21 mouse cellular contexts compared by ENCODE assay signal in genomic region chr3:54559053-54559452, GRCm38 (mm10).
DNase-seq lines count a peak whose midpoint lies in the region; ATAC-seq and TF ChIP-seq lines count a peak whose summit lies in the region.
"Had no signal": no experiment of that assay in that cellular context is flagged by ENCODE, and none has a peak within 500 bp of the region (broad histone marks: within the 10 kb centered on the region; RNA-seq: fewer than 3 reads in every experiment).

No protein-coding gene starts in this region.

- DNase-seq in heart, adult 18-20 months, result no peak
- DNase-seq in kidney, postnatal 0 days (ENCODE audit: low spot score), result peak; percentile 29
- DNase-seq in kidney, adult 11 months, result no peak
- no peak for DNase-seq in limb, embryonic 10.5 days (ENCODE audit: low spot score)
- DNase-seq in adrenal gland, postnatal 10 days, result no peak
- DNase-seq: adrenal gland, adult 2 months; cerebellum, adult 9-11 months; gastrocnemius, postnatal 25 days; liver; retina, postnatal 1 day; right cerebral cortex, postnatal 4 days; thymus, adult 2 months had no signal

- no peak overlapping the region for H3K4me2 ChIP-seq in heart, embryonic 14.5 days (ENCODE audit: low read length)
- no peak overlapping the region for H3K4me2 ChIP-seq in kidney, postnatal 0 days (ENCODE audit: low read length)
- no peak overlapping the region for H3K4me2 ChIP-seq in embryonic facial prominence, embryonic 12.5 days (replicated peaks)
- H3K4me2 ChIP-seq in midbrain, embryonic 16.5 days (ENCODE audit: low read length), result no peak overlapping the region
- H3K4me2 ChIP-seq: forebrain, embryonic 15.5 days; midbrain, embryonic 11.5 days had no signal

- no peaks in the 10 kb centered on the region for H3K27me3 ChIP-seq in heart, embryonic 14.5 days (ENCODE audit: control insufficient read depth, insufficient read depth, low read length)
- H3K27me3 ChIP-seq in kidney, postnatal 0 days (ENCODE audit: insufficient read depth, low read length), result no peaks in the 10 kb centered on the region
- H3K27me3 ChIP-seq in embryonic facial prominence, embryonic 12.5 days, result no peaks in the 10 kb centered on the region
- no peaks in the 10 kb centered on the region for H3K27me3 ChIP-seq in limb, embryonic 10.5 days (ENCODE audit: low read depth, poor library complexity, severe bottlenecking)
- H3K27me3 ChIP-seq in midbrain, embryonic 16.5 days (ENCODE audit: control insufficient read depth, insufficient read depth, low read depth, low read length), result no peaks in the 10 kb centered on the region
- H3K27me3 ChIP-seq: forebrain, embryonic 15.5 days had no signal

- 57% methylated on average over 2 of the region's 2 CpGs for WGBS in heart, embryonic 14.5 days
- WGBS in kidney, postnatal 0 days, result 70% methylated on average over 2 of the region's 2 CpGs
- WGBS in embryonic facial prominence, embryonic 12.5 days, result 77% methylated on average over 2 of the region's 2 CpGs
- 90% methylated on average over 2 of the region's 2 CpGs for WGBS in limb, embryonic 10.5 days
- 84% methylated on average over 2 of the region's 2 CpGs for WGBS in midbrain, embryonic 16.5 days

- H3K36me3 ChIP-seq in heart, embryonic 14.5 days (ENCODE audit: control insufficient read depth, insufficient read depth, low read length), result no peaks in the 10 kb centered on the region
- H3K36me3 ChIP-seq in kidney, postnatal 0 days (ENCODE audit: insufficient read depth, low read length), result no peaks in the 10 kb centered on the region
- H3K36me3 ChIP-seq in embryonic facial prominence, embryonic 12.5 days, result no peaks in the 10 kb centered on the region
- H3K36me3 ChIP-seq in limb, embryonic 10.5 days, result no peaks in the 10 kb centered on the region
- H3K36me3 ChIP-seq in midbrain, embryonic 16.5 days (ENCODE audit: control insufficient read depth, insufficient read depth, low read length), result no peaks in the 10 kb centered on the region
- H3K36me3 ChIP-seq: forebrain, embryonic 15.5 days had no signal

- H3K4me3 ChIP-seq in heart, embryonic 14.5 days (ENCODE audit: control insufficient read depth in 1 of 2, insufficient read depth in 1 of 2, low read depth in 1 of 2, low read length in 2 of 2), result no peak overlapping the region
- H3K4me3 ChIP-seq in kidney, postnatal 0 days (replicated peaks; ENCODE audit: low read depth, low read length), result no peak overlapping the region
- H3K4me3 ChIP-seq in embryonic facial prominence, embryonic 12.5 days, result no peak overlapping the region
- no peak overlapping the region for H3K4me3 ChIP-seq in limb, embryonic 10.5 days
- no peak overlapping the region for H3K4me3 ChIP-seq in midbrain, embryonic 16.5 days (ENCODE audit: low read depth, low read length)
- H3K4me3 ChIP-seq: erythroblast, embryonic 14.5 days; forebrain, embryonic 15.5 days had no signal

- no peak overlapping the region for H3K9ac ChIP-seq in heart, embryonic 14.5 days (ENCODE audit: low read length)
- no peak overlapping the region for H3K9ac ChIP-seq in kidney, postnatal 0 days (ENCODE audit: low read depth, low read length)
- no peak overlapping the region for H3K9ac ChIP-seq in embryonic facial prominence, embryonic 12.5 days
- no peak overlapping the region for H3K9ac ChIP-seq in midbrain, embryonic 16.5 days (ENCODE audit: low read depth, low read length)
- H3K9ac ChIP-seq: forebrain, embryonic 15.5 days had no signal

- ATAC-seq in heart, embryonic 14.5 days (ENCODE audit: insufficient number of reproducible peaks, insufficient read depth, low FRiP score, low read depth), result peak; percentile 80
- ATAC-seq in kidney, postnatal 0 days (replicated peaks; ENCODE audit: low FRiP score, low read depth), result no peak
- no peak for ATAC-seq in embryonic facial prominence, embryonic 12.5 days (ENCODE audit: insufficient number of reproducible peaks, insufficient read depth, low FRiP score, low TSS enrichment)
- ATAC-seq in midbrain, embryonic 16.5 days, result no peak
- ATAC-seq: forebrain, embryonic 15.5 days; hindbrain, postnatal 0 days; intestine, postnatal 0 days had no signal

- no peak for TF ChIP-seq CTCF in kidney, postnatal 0 days (IDR thresholded peaks at IDR 0.05; ENCODE audit: low read depth)

- peak overlapping the region; percentile 87 to 89 for H3K27ac ChIP-seq in heart, embryonic 14.5 days (replicated peaks in 1 of 2; ENCODE audit: control insufficient read depth in 1 of 2, insufficient read depth in 1 of 2, low read depth in 2 of 2, low read length in 2 of 2)
- peak overlapping the region; percentile 27; the same call in 1 of the 2 replicates for H3K27ac ChIP-seq in kidney, postnatal 0 days
- peak overlapping the region; percentile 87 for H3K27ac ChIP-seq in embryonic facial prominence, embryonic 12.5 days
- H3K27ac ChIP-seq in limb, embryonic 10.5 days, result peak overlapping the region; percentile 70
- no peak overlapping the region for H3K27ac ChIP-seq in midbrain, embryonic 16.5 days (ENCODE audit: low read length)
- H3K27ac ChIP-seq: forebrain, embryonic 15.5 days; hindbrain, postnatal 0 days; macrophage had no signal

- H3K4me1 ChIP-seq in heart, embryonic 14.5 days (ENCODE audit: control insufficient read depth in 2 of 2, insufficient read depth in 2 of 2, low read length in 2 of 2), result peaks cover 0 to 7% of the 10 kb centered on the region in 2 experiments; a peak in 3 of 4 replicates
- H3K4me1 ChIP-seq in kidney, postnatal 0 days (replicated peaks; ENCODE audit: insufficient read depth, low read length), result no peaks in the 10 kb centered on the region
- H3K4me1 ChIP-seq in embryonic facial prominence, embryonic 12.5 days, result peaks cover 7% of the 10 kb centered on the region
- H3K4me1 ChIP-seq in limb, embryonic 10.5 days, result peaks cover 20% of the 10 kb centered on the region
- no peaks in the 10 kb centered on the region for H3K4me1 ChIP-seq in midbrain, embryonic 16.5 days (ENCODE audit: control insufficient read depth, insufficient read depth, low read length)
- H3K4me1 ChIP-seq: forebrain, embryonic 15.5 days had no signal

- H3K9me3 ChIP-seq in heart, embryonic 14.5 days (ENCODE audit: control insufficient read depth, low read length), result peaks cover 13% of the 10 kb centered on the region
- H3K9me3 ChIP-seq in kidney, postnatal 0 days (replicated peaks; ENCODE audit: low read length), result no peaks in the 10 kb centered on the region; the same call in 1 of the 2 replicates
- H3K9me3 ChIP-seq in embryonic facial prominence, embryonic 12.5 days, result peaks cover 3% of the 10 kb centered on the region; the same call in 1 of the 2 replicates
- no peaks in the 10 kb centered on the region; the same call in 1 of the 2 replicates for H3K9me3 ChIP-seq in limb, embryonic 10.5 days (replicated peaks)
- 0 out of 2 replicates have a peak, but pooled peaks cover 1% of the 10 kb centered on the region for H3K9me3 ChIP-seq in midbrain, embryonic 16.5 days (replicated peaks; ENCODE audit: control insufficient read depth, low read length, poor library complexity, severe bottlenecking)
- H3K9me3 ChIP-seq: forebrain, embryonic 15.5 days had no signal
